Mouse (Mus musculus) midbrain, embryonic 13.5 days (tissue): ENCODE measurements around the gene Il6ra. TPM values are rescaled to one million over a fixed set of nuclear protein-coding genes. Genes with fewer than 3 reads are reported as not detected.

Experiments used
- ATAC-seq: fragments of 200-750 bp; cut with Nextera tagmentation; 2 replicates; pipeline ENCODE4 v1.8.0; 2017; ENCODE audit warnings: mild to moderate bottlenecking, moderate TSS enrichment, moderate library complexity
- H3K27ac ChIP-seq: fragments of 300-500 bp; sonication (generic); 2 replicates; pipeline ENCODE4 v1.5.1; 2015; ENCODE audit warnings: inconsistent platforms, mild to moderate bottlenecking, moderate library complexity
- H3K27me3 ChIP-seq: fragments of 300-500 bp; sonication (generic); 2 replicates; pipeline ENCODE4 v1.6.1; 2015; ENCODE audit warnings: mild to moderate bottlenecking, inconsistent platforms
- H3K36me3 ChIP-seq: fragments of 300-500 bp; sonication (generic); 2 replicates; pipeline ENCODE4 v1.6.1; 2015; ENCODE audit warnings: mild to moderate bottlenecking, inconsistent platforms
- H3K4me1 ChIP-seq: fragments of 300-500 bp; sonication (generic); replicated peaks from 2 replicates; pipeline ENCODE4 v1.6.1; 2015; ENCODE audit warnings: inconsistent platforms
- H3K4me2 ChIP-seq: fragments of 300-500 bp; sonication (generic); replicated peaks from 2 replicates; pipeline ENCODE4 v1.6.1; 2015; ENCODE audit warnings: moderate library complexity, mild to moderate bottlenecking, inconsistent platforms
- H3K4me3 ChIP-seq: fragments of 300-500 bp; sonication (generic); replicated peaks from 2 replicates; pipeline ENCODE4 v1.5.1; 2015; ENCODE audit warnings: mild to moderate bottlenecking, inconsistent platforms
- H3K9ac ChIP-seq: fragments of 300-500 bp; sonication (generic); replicated peaks from 2 replicates; pipeline ENCODE4 v1.6.1; 2015; ENCODE audit warnings: mild to moderate bottlenecking, inconsistent platforms
- H3K9me3 ChIP-seq: fragments of 300-500 bp; sonication (generic); 2 replicates; pipeline ENCODE4 v1.6.1; 2016; ENCODE audit warnings: mild to moderate bottlenecking, inconsistent platforms
- WGBS: fragments of 180-500 bp; shearing (Covaris S2); methylation state at CpG from one replicate; pipeline ENCODE4 v1.1.7; 2015; 5-methylcytosine and 5-hydroxymethylcytosine counted together
- polyA plus RNA-seq: library from polyadenylated mRNA; unstranded; fragments of >200 nt; fragmentation: Nextera tagmentation; extraction: Ambion mirVana; gene quantifications from 2 replicates; pipeline ENCODE4 v1.2.1, GENCODE M21; 2015

Il6ra gene
- polyA plus RNA-seq, 1 experiment from 2014 or later, result 0.44 TPM

GRCm38 (mm10) chr3:89942894-89943293 is 29.9 kb upstream of the Il6ra start:
- H3K9me3 ChIP-seq, result no peaks in the 10 kb centered on the region
- H3K4me3 ChIP-seq, result no peak overlapping the region
- no peak overlapping the region for H3K27ac ChIP-seq
- 92% methylated on average over 9 of the region's 9 CpGs for WGBS
- no peaks in the 10 kb centered on the region for H3K27me3 ChIP-seq
- no peaks in the 10 kb centered on the region for H3K4me1 ChIP-seq
- H3K4me2 ChIP-seq, result no peak overlapping the region
- no peak for ATAC-seq
- H3K9ac ChIP-seq, result no peak overlapping the region
- H3K36me3 ChIP-seq, result peaks cover 97% of the 10 kb centered on the region

GRCm38 (mm10) chr3:89936495-89936894 is 23.5 kb upstream of the Il6ra start:
- 96% methylated on average over 3 of the region's 3 CpGs for WGBS
- no peaks in the 10 kb centered on the region for H3K4me1 ChIP-seq
- no peak overlapping the region for H3K4me3 ChIP-seq
- no peaks in the 10 kb centered on the region for H3K9me3 ChIP-seq
- ATAC-seq, result no peak
- no peak overlapping the region for H3K27ac ChIP-seq
- no peak overlapping the region for H3K4me2 ChIP-seq
- peaks cover 56% of the 10 kb centered on the region for H3K36me3 ChIP-seq
- H3K27me3 ChIP-seq, result no peaks in the 10 kb centered on the region
- no peak overlapping the region for H3K9ac ChIP-seq

- H3K27me3 ChIP-seq, result no peaks in the 10 kb centered on the region
- no peak for ATAC-seq
- WGBS, result 97% methylated on average over 2 of the region's 2 CpGs
These were observed 19.9 kb upstream of the Il6ra start for GRCm38 (mm10) chr3:89932925-89933324.

DNA sequence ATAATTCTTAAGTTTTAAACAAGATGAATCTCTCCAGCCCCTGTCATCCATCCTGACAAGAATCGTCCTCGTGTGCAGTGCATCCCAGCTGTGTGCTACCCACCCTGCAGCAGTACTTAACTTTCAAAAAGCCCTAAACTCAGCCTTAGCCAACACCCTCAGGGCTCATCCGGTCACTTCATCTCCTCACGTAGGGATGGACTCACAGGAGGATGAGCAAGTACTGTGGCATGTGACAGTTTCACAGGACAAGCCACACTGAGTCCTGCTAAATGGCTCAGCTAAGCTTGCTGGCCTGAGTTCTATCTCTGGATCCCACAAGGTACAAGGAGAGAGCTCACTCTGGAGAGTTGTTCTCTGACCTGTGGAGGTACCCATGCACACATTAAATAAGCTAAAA is 16.0 kb upstream of the Il6ra start:
- no peaks in the 10 kb centered on the region for H3K27me3 ChIP-seq
- H3K4me2 ChIP-seq, result no peak overlapping the region
- H3K36me3 ChIP-seq, result no peaks in the 10 kb centered on the region
- H3K9me3 ChIP-seq, result no peaks in the 10 kb centered on the region
- 83% methylated on average over 4 of the region's 4 CpGs for WGBS
- no peaks in the 10 kb centered on the region for H3K4me1 ChIP-seq
- no peak overlapping the region for H3K27ac ChIP-seq
- H3K4me3 ChIP-seq, result no peak overlapping the region
- no peak overlapping the region for H3K9ac ChIP-seq
- ATAC-seq, result no peak

More at GRCm38 (mm10) chr3:89932925-89933324, 19.9 kb upstream of the Il6ra start:
- H3K4me1 ChIP-seq, result no peaks in the 10 kb centered on the region
- no peak overlapping the region for H3K4me2 ChIP-seq
- H3K4me3 ChIP-seq, result no peak overlapping the region
- peaks cover 24% of the 10 kb centered on the region for H3K36me3 ChIP-seq
- no peaks in the 10 kb centered on the region for H3K9me3 ChIP-seq
- no peak overlapping the region for H3K9ac ChIP-seq
- no peak overlapping the region for H3K27ac ChIP-seq

DNA sequence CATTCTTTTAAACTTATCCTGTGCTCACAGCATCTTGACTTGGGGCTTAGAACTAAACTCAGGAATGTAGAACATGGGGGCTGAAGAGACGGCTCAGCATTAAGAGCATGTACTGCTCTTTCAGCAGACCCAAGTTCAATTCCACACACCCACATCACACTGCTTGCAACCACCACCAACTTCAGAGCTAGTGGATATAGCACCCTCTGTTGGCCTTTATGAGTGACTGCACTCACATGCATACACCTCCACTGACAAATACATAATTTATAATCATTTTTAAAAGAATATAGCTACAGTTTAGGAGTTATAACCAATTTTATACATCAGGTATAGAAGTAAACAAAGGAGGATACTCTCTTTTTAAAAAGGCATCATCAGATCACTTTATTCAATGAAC is 13.4 kb upstream of the Il6ra start:
- Histone ChIP-seq H3K4me3 (no peak overlapping the region), H3K9me3 (no peaks in the 10 kb centered on the region), H3K27me3 (no peaks in the 10 kb centered on the region), H3K36me3 (no peaks in the 10 kb centered on the region), H3K4me2 (no peak overlapping the region), H3K9ac (no peak overlapping the region), H3K4me1 (no peaks in the 10 kb centered on the region), H3K27ac (no peak overlapping the region)
- ATAC-seq, result no peak
- WGBS, result 100% methylated on average over 1 of the region's 1 CpGs

GRCm38 (mm10) chr3:89920711-89921110 is 7.7 kb upstream of the Il6ra start:
- Histone ChIP-seq H3K36me3 (no peaks in the 10 kb centered on the region), H3K9ac (no peak overlapping the region), H3K4me3 (no peak overlapping the region), H3K27me3 (peaks cover 4% of the 10 kb centered on the region; the same call in 1 of the 2 replicates), H3K9me3 (no peaks in the 10 kb centered on the region), H3K4me1 (no peaks in the 10 kb centered on the region), H3K27ac (no peak overlapping the region), H3K4me2 (no peak overlapping the region)
- 78% methylated on average over 6 of the region's 6 CpGs for WGBS
- ATAC-seq, result no peak

DNA sequence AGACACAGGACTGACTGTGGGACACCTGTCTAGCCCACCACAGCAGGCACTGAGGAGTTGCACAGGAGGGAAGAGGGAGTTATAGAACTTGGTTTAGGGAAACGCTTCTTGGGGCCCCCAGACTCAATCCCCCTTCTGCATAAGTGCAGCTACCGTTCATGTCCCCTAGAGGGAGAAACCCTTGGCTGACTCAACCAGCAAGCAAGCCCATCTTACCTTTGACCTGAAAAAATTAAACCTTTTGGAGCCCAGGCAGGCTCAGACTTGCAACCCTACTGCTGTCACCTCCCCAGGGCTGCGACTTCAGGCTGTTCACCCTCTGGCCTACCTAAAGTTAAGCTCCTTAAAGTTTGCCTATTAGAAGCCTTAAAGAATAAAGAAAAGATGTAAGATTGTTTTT is 4.4 kb upstream of the Il6ra start:
- no peak overlapping the region for H3K4me2 ChIP-seq
- H3K9ac ChIP-seq, result no peak overlapping the region
- no peak for ATAC-seq
- H3K4me3 ChIP-seq, result no peak overlapping the region
- 46% methylated on average over 3 of the region's 3 CpGs for WGBS
- H3K27ac ChIP-seq, result no peak overlapping the region
- H3K36me3 ChIP-seq, result no peaks in the 10 kb centered on the region
- H3K4me1 ChIP-seq, result peaks cover 14% of the 10 kb centered on the region
- peaks cover 33% of the 10 kb centered on the region for H3K27me3 ChIP-seq
- H3K9me3 ChIP-seq, result no peaks in the 10 kb centered on the region

DNA sequence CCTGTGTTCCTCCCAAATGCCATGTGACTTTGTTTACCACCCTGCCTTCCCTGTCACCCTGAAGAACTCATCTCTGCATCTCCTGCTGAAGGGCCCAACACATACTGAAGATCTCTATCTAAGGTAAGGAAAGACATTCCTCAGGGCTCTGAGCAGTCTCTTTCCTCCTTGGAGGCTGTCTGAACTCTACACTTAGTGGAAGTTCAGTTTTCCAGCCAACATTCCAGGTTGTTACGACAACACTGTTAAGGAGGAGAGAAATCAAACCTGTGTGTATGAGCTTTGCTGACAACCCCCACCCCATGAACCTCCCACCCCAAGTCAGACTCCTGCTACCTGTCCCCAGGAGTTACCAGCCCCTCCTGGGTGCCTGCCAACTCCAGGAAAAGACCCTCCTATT is 3.6 kb upstream of the Il6ra start:
- no peak overlapping the region for H3K9ac ChIP-seq
- H3K4me1 ChIP-seq, result peaks cover 15% of the 10 kb centered on the region
- WGBS, result 82% methylated on average over 1 of the region's 1 CpGs
- H3K4me3 ChIP-seq, result no peak overlapping the region
- no peaks in the 10 kb centered on the region for H3K36me3 ChIP-seq
- no peaks in the 10 kb centered on the region for H3K9me3 ChIP-seq
- no peak for ATAC-seq
- H3K4me2 ChIP-seq, result no peak overlapping the region
- H3K27ac ChIP-seq, result no peak overlapping the region
- peaks cover 40% of the 10 kb centered on the region for H3K27me3 ChIP-seq

DNA sequence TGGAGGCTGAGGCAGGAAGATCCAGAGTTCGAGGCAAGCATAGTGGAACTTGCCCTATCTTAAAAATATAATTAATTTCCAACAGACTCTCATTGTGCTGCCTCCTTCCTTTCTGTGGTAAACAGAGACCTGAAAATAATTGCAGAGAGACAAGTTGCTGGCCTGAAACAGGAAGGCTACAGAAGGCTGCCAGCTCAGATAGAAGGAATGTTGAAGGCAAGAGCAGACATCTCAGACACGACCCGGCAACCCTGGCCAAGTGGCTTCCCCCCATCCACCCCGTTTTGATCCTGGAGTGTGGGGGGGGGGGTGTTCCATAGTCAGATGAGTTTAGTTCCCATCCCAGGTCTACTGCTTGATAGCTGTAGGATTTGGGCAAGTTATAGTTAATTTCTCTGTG is 1.7 kb upstream of the Il6ra start:
- WGBS, result 77% methylated on average over 4 of the region's 4 CpGs

DNA sequence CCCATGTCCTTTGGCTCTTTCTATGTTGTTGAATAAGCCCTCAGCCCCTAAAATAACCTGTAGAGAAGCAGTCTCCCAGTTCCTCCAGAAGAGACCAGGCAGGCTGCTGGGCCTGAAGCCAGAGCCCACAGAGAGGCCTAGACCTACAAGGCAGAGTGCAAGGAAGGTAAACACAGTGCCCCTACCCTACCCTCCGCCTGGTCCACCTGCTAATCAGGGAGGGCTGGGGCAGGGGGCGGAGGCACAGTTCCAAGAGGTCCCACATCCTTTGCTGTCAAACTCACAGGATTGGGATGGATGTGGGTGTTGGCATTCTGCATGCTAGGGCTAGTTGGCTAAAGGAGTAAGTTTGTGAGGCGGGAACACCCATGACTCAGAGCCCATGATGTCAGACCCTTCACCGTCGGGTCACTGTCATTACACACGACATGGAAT is 871 bp downstream of the Il6ra start:
- no peak overlapping the region for H3K27ac ChIP-seq
- peaks cover 15% of the 10 kb centered on the region for H3K4me1 ChIP-seq
- WGBS, result 40% methylated on average over 6 of the region's 6 CpGs
- peak; percentile 55 for ATAC-seq
- H3K4me3 ChIP-seq, result 0 out of 2 replicates have a peak overlapping the region, but pooled peaks have one; percentile 47
- peak overlapping the region; percentile 84 for H3K4me2 ChIP-seq
- H3K27me3 ChIP-seq, result peaks cover 58% of the 10 kb centered on the region
- H3K36me3 ChIP-seq, result no peaks in the 10 kb centered on the region
- H3K9me3 ChIP-seq, result no peaks in the 10 kb centered on the region
- H3K9ac ChIP-seq, result no peak overlapping the region

More for the DNA sequence above, 1.7 kb upstream of the Il6ra start:
- H3K9me3 ChIP-seq, result no peaks in the 10 kb centered on the region
- no peak for ATAC-seq
- H3K4me2 ChIP-seq, result no peak overlapping the region
- H3K27ac ChIP-seq, result no peak overlapping the region
- no peaks in the 10 kb centered on the region for H3K36me3 ChIP-seq
- H3K4me1 ChIP-seq, result peaks cover 15% of the 10 kb centered on the region
- no peak overlapping the region for H3K4me3 ChIP-seq
- no peak overlapping the region for H3K9ac ChIP-seq
- H3K27me3 ChIP-seq, result peaks cover 56% of the 10 kb centered on the region

DNA sequence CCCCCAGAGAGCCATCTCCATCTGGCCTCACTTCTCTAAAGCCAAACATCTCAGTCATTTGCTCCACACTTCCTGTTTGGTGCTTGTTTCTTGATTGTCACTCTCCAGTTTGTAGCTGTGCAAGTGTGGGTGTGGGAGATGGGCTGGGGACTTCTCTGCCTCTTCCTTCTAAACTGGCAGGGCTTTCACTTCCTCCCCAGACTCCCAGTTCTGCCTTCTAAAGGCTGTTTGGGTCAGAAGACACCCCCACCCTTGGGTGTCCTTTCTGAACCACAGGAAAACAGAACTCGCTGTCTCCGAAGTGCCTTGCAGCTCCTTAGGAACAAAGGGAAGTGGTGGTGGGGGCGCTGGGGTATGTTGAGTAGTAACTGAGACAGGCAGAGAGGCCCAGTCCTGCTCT is 1.8 kb downstream of the Il6ra start:
- no peaks in the 10 kb centered on the region for H3K36me3 ChIP-seq
- H3K9me3 ChIP-seq, result no peaks in the 10 kb centered on the region
- no peak overlapping the region for H3K4me2 ChIP-seq
- no peak overlapping the region for H3K4me3 ChIP-seq
- peaks cover 15% of the 10 kb centered on the region for H3K4me1 ChIP-seq
- no peak overlapping the region for H3K27ac ChIP-seq
- H3K27me3 ChIP-seq, result peaks cover 58% of the 10 kb centered on the region
- ATAC-seq, result no peak
- WGBS, result 81% methylated on average over 3 of the region's 3 CpGs
- no peak overlapping the region for H3K9ac ChIP-seq

GRCm38 (mm10) chr3:89909703-89910542 is 3.1 kb downstream of the Il6ra start:
- no peak overlapping the region for H3K27ac ChIP-seq
- H3K4me3 ChIP-seq, result no peak overlapping the region
- no peaks in the 10 kb centered on the region for H3K36me3 ChIP-seq
- H3K9ac ChIP-seq, result no peak overlapping the region
- no peak overlapping the region for H3K4me2 ChIP-seq
- WGBS, result 70% methylated on average over 5 of the region's 5 CpGs
- peaks cover 15% of the 10 kb centered on the region for H3K4me1 ChIP-seq
- no peaks in the 10 kb centered on the region for H3K9me3 ChIP-seq
- peaks cover 49% of the 10 kb centered on the region for H3K27me3 ChIP-seq
- ATAC-seq, result no peak

DNA sequence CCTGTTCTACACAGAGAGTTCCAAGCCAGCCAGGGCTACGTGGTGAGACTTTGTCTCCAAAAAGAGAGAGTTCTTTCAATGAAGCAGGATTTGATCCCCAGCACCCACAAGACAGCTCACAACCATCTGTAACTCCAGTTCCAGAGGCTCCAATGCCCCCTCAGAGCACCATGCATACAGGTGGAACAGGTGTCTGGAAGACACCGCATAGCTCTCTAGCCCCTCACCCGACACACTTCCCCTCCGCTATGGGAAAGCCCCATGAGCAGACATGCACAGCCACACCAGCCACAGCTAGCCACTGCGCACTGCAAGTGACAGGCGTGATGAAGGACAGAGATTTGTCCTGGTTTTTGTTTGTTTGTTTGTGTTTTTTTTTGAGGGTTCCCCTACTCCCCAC is 4.2 kb downstream of the Il6ra start:
- Histone ChIP-seq H3K9ac (no peak overlapping the region), H3K4me2 (no peak overlapping the region), H3K36me3 (no peaks in the 10 kb centered on the region), H3K27ac (no peak overlapping the region), H3K27me3 (peaks cover 39% of the 10 kb centered on the region), H3K4me1 (peaks cover 15% of the 10 kb centered on the region), H3K4me3 (no peak overlapping the region), H3K9me3 (no peaks in the 10 kb centered on the region)
- 85% methylated on average over 6 of the region's 6 CpGs for WGBS
- ATAC-seq, result no peak
